Mouse (Mus musculus) left cerebral cortex, adult 11 months (tissue): Measurements from ENCODE around the gene Syngr3.
"Not testable (repeated sequence)": the region's sequence is repeated elsewhere in the genome, so short reads cannot be mapped to it uniquely, and the experiment has no call there.

ENCODE experiments used
- DNase-seq: peaks from one replicate; pipeline ENCODE4 v3.0.0; 2022; ENCODE audit warnings: low spot score

Syngr3 gene

DNA sequence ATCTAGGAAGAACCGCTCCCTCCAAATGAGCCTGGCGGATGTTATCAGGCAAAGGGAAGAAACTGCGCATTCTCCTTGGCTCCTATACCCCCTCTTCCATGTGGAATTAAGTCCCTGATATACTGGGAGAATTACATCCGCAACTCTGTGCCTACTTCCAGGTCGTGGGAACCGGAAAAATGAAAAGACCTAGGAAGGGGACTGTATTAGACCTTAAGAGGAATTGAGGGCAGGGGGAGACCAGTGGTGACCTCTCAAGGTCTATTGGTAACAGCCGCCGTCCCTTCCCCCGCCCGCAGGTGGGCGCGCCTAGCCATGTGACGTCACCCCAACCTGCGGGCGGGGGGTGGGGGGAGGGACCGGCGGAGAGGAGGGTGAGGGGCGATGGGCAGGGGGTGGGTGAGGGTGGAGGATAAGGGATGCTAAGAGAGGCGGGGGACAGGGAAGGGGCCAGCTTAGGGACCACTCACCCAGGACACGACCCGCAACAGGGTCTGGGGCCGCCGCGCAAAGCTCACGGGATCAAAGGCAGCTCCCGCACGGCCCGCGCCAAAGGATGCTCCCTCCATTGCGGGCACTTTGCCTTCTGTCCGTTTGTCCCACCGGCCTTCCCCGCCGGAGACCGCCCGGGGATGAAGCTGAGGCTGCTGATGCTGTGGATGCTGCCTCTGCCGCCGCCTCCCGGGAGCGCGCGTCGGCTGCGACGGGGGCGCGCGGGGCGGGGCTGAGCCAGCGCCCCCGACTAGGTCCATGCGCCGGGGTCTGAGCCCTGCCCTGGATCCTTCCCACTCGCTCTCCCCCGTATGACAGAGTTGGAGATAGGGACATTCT is at the start of gene Syngr3:
TSS of gene Syngr3 (minus strand) at position 705 of the 831 bp plus-strand sequence.
- no peak for DNase-seq

DNA sequence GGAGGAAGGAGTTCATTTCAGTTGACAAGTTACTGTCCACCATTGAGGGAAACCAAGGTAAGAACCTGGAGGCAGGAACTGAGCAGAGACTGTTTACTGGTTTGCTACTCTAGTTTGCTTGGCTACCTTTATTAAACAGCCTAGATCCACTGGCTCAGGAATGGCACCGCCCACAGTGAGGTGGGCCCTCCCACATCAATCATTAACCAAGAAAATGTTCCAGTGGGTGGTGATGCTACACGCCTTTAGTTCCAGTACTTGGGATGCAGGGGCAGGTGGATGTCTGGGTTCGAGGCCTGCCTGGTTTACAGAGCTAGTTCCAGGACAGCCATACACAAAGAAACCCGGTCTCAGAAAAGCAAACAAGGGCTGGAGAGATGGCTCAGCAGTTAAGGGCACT is 48.5 kb upstream of the Syngr3 start:
- no peak for DNase-seq

- no peak for DNase-seq
These were observed 47.5 kb upstream of the Syngr3 start for GRCm38 (mm10) chr17:24737135-24737810.

- DNase-seq = peak; percentile 94
These were observed 46.7 kb upstream of the Syngr3 start, which contains the start of gene Msrb1 for GRCm38 (mm10) chr17:24736330-24737051. Msrb1 (plus strand) TSS chr17:24736642.

- no peak for DNase-seq
These were observed 45.7 kb upstream of the Syngr3 start for GRCm38 (mm10) chr17:24735446-24735845.

DNA sequence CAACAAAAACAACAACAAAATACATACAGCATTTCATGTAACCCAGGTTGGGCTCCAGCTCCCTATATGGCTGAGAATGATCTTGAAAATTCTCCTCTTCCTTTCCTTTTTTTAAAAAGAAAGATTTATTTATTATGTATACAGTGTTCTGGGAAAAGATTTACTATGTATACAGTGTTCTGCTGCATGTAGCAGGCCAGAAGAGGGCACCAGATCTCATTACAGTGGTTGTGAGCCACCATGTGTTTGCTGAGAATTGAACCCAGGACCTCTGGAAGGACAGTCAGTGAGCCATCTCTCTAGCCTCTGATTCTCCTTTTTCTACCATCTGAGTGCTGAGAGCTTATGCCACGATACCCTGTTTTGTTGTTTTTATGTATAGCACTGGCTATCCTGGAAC is 44.8 kb upstream of the Syngr3 start:
- DNase-seq = no peak

DNA sequence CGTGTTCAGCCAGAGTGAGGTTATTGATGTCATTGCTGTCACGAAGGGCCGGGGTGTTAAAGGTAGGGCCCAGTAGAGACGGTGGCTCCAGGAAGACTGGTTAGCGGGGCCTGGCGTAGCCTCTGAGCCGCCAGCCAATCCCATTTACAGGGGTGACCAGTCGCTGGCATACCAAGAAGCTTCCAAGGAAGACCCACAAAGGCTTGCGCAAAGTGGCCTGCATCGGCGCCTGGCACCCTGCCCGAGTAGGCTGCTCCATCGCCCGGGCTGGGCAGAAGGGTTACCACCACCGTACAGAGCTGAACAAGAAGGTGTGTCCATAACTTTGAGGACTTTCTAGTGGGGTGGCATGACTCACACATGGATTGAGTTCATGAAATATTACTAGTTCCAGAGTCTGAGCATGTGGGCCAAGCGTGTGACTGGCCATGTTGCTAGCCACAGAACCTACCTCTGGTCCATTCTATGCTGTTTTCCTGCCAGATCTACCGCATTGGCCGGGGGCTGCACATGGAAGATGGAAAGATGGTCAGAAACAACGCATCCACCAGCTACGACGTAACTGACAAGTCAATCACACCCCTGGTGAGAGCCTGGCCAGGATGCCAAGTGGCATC is 43.8 kb upstream of the Syngr3 start:
- no peak for DNase-seq

DNA sequence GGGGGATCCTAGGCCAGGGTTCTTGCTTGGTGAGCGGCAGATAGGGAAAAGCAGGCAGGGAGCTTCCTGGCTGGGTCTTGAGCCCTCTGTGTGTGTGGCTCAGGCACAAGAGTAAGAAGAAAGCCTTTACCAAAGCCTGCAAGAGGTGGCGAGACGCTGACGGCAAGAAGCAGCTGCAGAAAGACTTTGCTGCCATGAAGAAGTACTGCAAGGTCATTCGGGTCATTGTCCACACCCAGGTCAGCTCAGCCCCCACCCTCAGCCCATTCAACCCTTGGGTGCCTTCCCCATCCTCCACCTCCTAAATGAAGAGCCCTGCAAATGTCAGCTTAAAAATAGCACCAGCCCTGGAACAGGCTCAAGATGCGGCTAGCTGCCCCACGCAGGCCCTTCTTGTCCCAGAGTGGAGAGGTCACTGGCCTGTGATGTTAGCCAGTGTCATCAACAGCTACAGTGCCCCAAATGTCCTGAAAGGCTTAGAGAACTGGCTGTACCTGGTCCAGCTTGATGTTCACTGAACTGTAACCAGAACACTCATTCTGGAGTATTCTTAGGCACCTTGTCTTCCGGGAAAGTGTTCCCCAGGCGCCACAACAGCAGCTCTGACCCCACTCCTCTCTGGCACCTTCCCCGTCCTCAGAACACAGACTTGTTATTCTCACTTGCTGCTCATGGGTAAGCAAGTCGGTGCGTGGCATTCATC is 42.6 kb upstream of the Syngr3 start:
- no peak for DNase-seq

GRCm38 (mm10) chr17:24730787-24731186 is 41.0 kb upstream of the Syngr3 start:
- DNase-seq = no peak

DNA sequence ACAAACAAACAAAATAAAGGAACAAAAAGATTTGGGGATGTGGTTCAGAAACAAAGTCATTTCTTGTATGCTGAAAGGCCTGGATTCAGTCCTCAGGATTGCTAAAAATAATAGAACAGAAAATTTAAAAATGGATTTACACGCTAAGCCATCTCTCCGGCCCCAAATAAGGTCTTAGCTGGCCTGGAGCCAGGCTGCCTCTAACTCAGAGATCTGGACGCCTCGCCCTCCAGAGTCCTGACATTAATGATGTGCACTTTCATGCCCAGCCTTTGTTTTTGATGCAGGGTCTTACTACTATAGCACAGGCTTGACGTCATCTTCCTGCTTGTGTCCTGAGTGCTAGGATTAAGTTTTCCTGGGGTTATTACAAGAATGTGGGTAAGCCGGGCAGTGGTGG is 39.3 kb upstream of the Syngr3 start:
- DNase-seq = no peak

- no peak for DNase-seq
These were observed 38.4 kb upstream of the Syngr3 start for GRCm38 (mm10) chr17:24728184-24728583.

GRCm38 (mm10) chr17:24727618-24728017 is 37.9 kb upstream of the Syngr3 start, which contains the start of gene Rpl3l:
Rpl3l (plus strand) TSS chr17:24727820.
- no peak for DNase-seq

DNA sequence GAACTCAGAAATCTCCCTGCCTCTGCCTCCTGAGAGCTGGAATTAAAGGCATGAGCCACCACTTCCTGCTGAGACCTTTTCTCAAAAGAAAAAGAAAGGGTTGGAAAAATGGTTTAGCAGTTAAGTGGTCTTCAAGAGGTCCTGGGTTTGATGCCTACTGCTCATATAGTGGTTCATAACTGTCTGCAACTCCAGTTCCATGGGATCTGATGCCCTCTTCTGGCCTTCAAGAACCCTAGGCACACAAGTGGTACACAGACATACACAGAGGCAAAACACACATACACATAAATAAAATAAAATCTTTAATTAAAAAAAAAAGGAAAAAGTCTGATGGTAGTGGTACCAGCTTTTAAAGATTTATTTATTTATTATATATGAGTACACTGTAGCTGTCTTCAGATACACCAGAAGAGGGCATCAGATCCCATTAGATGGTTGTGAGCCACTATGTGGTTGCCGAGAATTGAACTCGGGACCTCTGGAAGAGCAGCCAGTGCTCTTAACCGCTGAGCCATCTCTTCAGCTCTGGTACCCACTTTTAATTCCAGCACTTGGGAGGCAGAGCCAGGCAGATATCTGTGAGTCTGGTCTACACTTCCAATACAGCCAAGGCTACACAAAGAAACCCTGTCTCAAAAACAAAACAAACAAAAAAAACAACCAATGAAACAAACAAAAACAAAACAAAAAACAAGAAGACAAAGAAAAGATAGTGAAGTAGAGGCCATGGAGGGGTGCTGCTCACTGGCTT is 36.1 kb upstream of the Syngr3 start:
- no peak for DNase-seq

DNA sequence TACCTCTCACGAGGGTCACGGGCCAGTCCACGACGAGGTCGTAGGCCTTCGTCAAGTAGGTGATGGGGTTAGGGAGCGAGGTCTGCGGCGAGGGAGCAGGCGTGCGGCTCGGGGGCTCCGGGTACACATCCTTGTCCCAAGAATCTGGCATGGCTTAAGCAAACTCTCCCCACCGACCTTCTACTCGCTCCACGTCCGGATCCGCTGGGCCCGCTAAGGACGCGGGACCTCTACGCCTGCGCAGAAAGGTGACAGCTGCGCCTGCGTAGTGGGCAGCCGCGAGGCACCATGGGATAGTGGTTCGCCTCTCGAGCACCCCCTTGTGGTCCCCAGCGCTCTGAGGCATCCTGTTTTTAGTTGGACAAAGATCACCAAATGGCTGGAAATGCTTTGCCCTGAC is 34.4 kb upstream of the Syngr3 start, which contains the start of gene Ndufb10:
TSS of gene Ndufb10 (minus strand) at position 295 of the 400 bp plus-strand sequence.
- peak; percentile 92 for DNase-seq

GRCm38 (mm10) chr17:24723881-24724180 is 34.1 kb upstream of the Syngr3 start:
- DNase-seq = no peak

DNA sequence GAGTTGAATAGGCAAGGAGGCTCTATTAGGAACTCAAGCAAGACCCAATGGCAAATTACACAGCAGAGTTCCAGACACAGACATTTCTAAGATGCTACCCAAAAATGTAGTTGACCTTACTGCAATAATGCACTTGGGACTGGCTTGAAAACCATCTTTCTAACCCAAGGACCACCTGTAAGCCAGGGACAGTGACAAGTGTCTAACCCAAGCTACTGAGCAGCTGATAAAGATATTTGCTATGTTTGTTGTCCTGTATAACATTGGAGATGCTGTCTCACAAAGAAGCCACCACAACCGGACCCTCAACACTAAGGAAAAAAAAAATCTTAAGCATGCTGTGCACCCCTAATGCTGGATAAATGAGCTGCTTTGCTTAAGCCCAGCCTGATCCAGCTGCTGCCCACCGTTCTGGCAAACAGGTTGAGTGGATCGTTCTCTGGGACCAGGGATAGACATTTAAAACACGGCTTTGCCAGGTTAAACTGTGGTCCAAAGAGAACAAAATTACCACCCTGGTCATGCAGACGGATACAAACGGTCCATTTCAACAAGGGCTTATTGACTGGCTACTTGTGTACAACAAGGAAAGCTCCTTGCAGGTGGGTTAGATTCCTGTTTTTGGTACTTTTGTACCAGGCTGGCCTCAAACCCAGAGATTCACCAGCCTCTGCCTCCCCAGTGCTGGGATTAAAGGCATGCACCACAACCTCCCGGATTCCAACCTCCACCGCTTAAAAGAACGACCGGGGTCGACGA is 33.5 kb upstream of the Syngr3 start:
- no peak for DNase-seq

GRCm38 (mm10) chr17:24722220-24722924 is 32.6 kb upstream of the Syngr3 start:
- no peak for DNase-seq

DNA sequence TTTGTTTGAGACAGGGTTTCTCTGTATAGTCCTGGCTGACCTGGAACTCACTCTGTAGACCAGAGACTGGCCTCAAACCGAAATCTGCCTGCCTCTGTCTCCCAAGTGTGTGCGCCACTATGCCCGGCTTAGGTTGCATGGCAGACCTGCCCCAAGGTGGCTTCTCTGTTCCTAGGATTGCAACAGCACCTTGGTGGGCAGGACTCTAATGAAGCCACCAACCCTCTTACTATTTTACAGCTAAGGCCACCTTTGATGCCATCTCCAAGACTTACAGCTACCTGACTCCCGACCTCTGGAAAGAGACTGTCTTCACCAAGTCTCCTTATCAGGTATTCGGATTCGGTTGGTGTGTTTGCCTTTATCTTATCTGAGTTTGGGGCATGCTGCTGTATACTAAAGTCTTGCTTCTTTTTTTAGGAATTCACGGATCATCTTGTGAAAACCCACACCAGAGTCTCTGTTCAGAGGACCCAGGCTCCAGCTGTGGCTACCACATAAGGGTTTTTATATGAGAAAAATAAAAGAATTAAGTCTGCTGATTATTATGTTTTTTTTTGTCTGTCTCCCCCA is 31.7 kb upstream of the Syngr3 start:
- DNase-seq = not testable (repeated sequence)

DNA sequence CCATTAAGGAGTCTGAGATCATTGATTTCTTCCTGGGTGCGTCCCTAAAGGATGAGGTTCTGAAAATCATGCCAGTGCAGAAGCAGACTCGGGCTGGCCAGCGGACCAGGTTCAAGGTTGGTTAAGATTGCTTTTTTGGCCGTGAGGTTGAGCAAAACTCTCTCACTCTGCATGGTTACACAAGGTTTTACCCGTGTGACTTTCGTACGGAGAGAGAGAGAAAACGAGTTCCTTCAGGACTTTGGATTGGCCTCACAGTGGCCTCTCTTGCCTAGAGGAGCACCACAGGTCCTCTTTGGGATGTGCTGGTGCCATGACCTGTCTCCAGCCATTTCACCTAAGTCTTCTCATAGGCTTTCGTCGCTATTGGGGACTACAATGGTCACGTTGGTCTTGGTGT is 30.9 kb upstream of the Syngr3 start:
- not testable (repeated sequence) for DNase-seq
